Mouse (Mus musculus) adrenal gland, adult (tissue): Measurements from ENCODE around the gene Wdr78.

Source experiments
- DNase-seq, 2 experiments: peaks; one replicate each; pipeline ENCODE4 v3.0.0; 2022 to 2023; ENCODE audit warnings: low spot score in 1 of 2; ENCODE audit not compliant: inconsistent age in 2 of 2

The Wdr78 gene

GRCm38 (mm10) chr4:103114184-103115111, at the start of gene Wdr78, which contains the start of gene Mier1:
Wdr78 (minus strand) TSS chr4:103114555.
Mier1 (plus strand) TSS chr4:103114390.
- peak; percentile 98 to 99 for DNase-seq

GRCm38 (mm10) chr4:103158781-103159180, 44.4 kb upstream of the Wdr78 start:
- no peak for DNase-seq

- DNase-seq, result peak in 1 of 2 experiments; percentile 42
Measured at GRCm38 (mm10) chr4:103151946-103152345, 37.6 kb upstream of the Wdr78 start.

- DNase-seq, result peak; percentile 69 to 90
Measured at GRCm38 (mm10) chr4:103146339-103146738, 32.0 kb upstream of the Wdr78 start.

GRCm38 (mm10) chr4:103136946-103137345, 22.6 kb upstream of the Wdr78 start:
- DNase-seq, result no peak

GRCm38 (mm10) chr4:103126533-103126932, 12.2 kb upstream of the Wdr78 start:
- DNase-seq, result no peak

GRCm38 (mm10) chr4:103123606-103124005, 9.3 kb upstream of the Wdr78 start:
- DNase-seq, result peak in 1 of 2 experiments; percentile 50

GRCm38 (mm10) chr4:103123086-103123485, 8.7 kb upstream of the Wdr78 start:
- peak in 1 of 2 experiments; percentile 52 for DNase-seq

- DNase-seq, result no peak
Measured at GRCm38 (mm10) chr4:103120874-103121389, 6.6 kb upstream of the Wdr78 start.

- no peak for DNase-seq
Measured at GRCm38 (mm10) chr4:103120395-103120794, 6.0 kb upstream of the Wdr78 start.

GRCm38 (mm10) chr4:103120028-103120384, 5.7 kb upstream of the Wdr78 start:
- no peak for DNase-seq

- DNase-seq, result peak; percentile 91 to 95
Measured at GRCm38 (mm10) chr4:103119229-103120027, 5.1 kb upstream of the Wdr78 start.

GRCm38 (mm10) chr4:103118888-103119228, 4.5 kb upstream of the Wdr78 start:
- no peak for DNase-seq

- DNase-seq, result peak in 1 of 2 experiments; percentile 50
Measured at GRCm38 (mm10) chr4:103113402-103113801, 953 bp downstream of the Wdr78 start.

GRCm38 (mm10) chr4:103112651-103113050, 1.7 kb downstream of the Wdr78 start:
- no peak for DNase-seq

- no peak for DNase-seq
Measured at GRCm38 (mm10) chr4:103098532-103098931, 15.8 kb downstream of the Wdr78 start.

- no peak for DNase-seq
Measured at GRCm38 (mm10) chr4:103095921-103096320, 18.4 kb downstream of the Wdr78 start.

- no peak for DNase-seq
Measured at GRCm38 (mm10) chr4:103085237-103085636, 29.1 kb downstream of the Wdr78 start.

- no peak for DNase-seq
Measured at GRCm38 (mm10) chr4:103070631-103071030, 43.7 kb downstream of the Wdr78 start.

GRCm38 (mm10) chr4:103067906-103068655, 46.3 kb downstream of the Wdr78 start:
- DNase-seq, result no peak

GRCm38 (mm10) chr4:103064976-103065375, 49.4 kb downstream of the Wdr78 start:
- no peak for DNase-seq
